Mouse (Mus musculus) bone marrow, adult 2 months (tissue): ENCODE results near the gene Nrde2. TPM values are rescaled to one million over a fixed set of nuclear protein-coding genes. Genes with fewer than 3 reads are reported as not detected.

ENCODE experiments used
- H3K27ac ChIP-seq: fragments of 200-500 bp; 2 replicates; pipeline ENCODE4 v1.5.1; 2012; ENCODE audit warnings: low read depth, mild to moderate bottlenecking, control low read depth, inconsistent platforms, low read length; ENCODE audit not compliant: control insufficient read depth, poor library complexity, insufficient read depth
- H3K4me1 ChIP-seq: fragments of 200-500 bp; 2 replicates; pipeline ENCODE4 v1.6.1; 2011; ENCODE audit warnings: low read length; ENCODE audit not compliant: control insufficient read depth, insufficient read depth
- H3K4me3 ChIP-seq: fragments of 200-500 bp; replicated peaks from 2 replicates; pipeline ENCODE3; 2011; ENCODE audit warnings: mild to moderate bottlenecking, low read depth, low read length, control low read depth; ENCODE audit not compliant: control insufficient read depth
- CTCF ChIP-seq: fragments of 200-500 bp; IDR thresholded peaks from 2 replicates; pipeline ENCODE4 v1.5.1; 2011; ENCODE audit warnings: low read length, control low read depth; ENCODE audit not compliant: control insufficient read depth, insufficient read depth
- POLR2A ChIP-seq: fragments of 200-500 bp; IDR thresholded peaks from 2 replicates; pipeline ENCODE4 v1.6.1; 2011; ENCODE audit warnings: low read depth, mild to moderate bottlenecking, control low read depth, low read length, borderline replicate concordance; ENCODE audit not compliant: control insufficient read depth
- WGBS: fragments of 180-500 bp; shearing (Covaris S2); methylation state at CpG from one replicate; pipeline ENCODE4 v1.1.7; 2018; 5-methylcytosine and 5-hydroxymethylcytosine counted together
- polyA plus RNA-seq: library from polyadenylated mRNA; stranded (reverse); fragments of >200 nt; gene quantifications from 2 replicates; pipeline ENCODE4 v1.2.4, GENCODE M21; 2011; ENCODE audit warnings: low replicate concordance; ENCODE audit not compliant: missing spikeins, insufficient read depth, insufficient read length

Nrde2 gene
- polyA plus RNA-seq, result 10.0 and 19.8 TPM in 2 replicates

GRCm38 (mm10) chr12:100159261-100159975 is at the start of gene Nrde2:
Nrde2 (minus strand) TSS chr12:100159653.
- 0 out of 2 replicates have a peak, but pooled peaks cover 1% of the 10 kb centered on the region for H3K4me1 ChIP-seq
- peak within 1 kb of the TSS; percentile 31; the same call in 1 of the 2 replicates for H3K27ac ChIP-seq
- under 1% methylated on average over 26 of the region's 26 CpGs for WGBS
- peak within 1 kb of the TSS; percentile 77 for H3K4me3 ChIP-seq
- TF ChIP-seq POLR2A, result 0 out of 2 replicates have a peak, but pooled peaks have one; percentile 43
- no peak; the same call in 1 of the 2 replicates for TF ChIP-seq CTCF

- no peak for TF ChIP-seq POLR2A
- TF ChIP-seq CTCF, result no peak
- no peak overlapping the region for H3K27ac ChIP-seq
- 90% methylated on average over 5 of the region's 5 CpGs for WGBS
- no peak overlapping the region for H3K4me3 ChIP-seq
- peaks cover 4% of the 10 kb centered on the region for H3K4me1 ChIP-seq
These were observed 47.5 kb upstream of the Nrde2 start for GRCm38 (mm10) chr12:100206926-100207325.

GRCm38 (mm10) chr12:100206521-100206920 is 47.1 kb upstream of the Nrde2 start:
- H3K4me1 ChIP-seq, result peaks cover 2% of the 10 kb centered on the region

GRCm38 (mm10) chr12:100205156-100205555 is 45.7 kb upstream of the Nrde2 start:
- Histone ChIP-seq H3K27ac (no peak overlapping the region), H3K4me1 (peaks cover 1% of the 10 kb centered on the region), H3K4me3 (no peak overlapping the region)
- TF ChIP-seq POLR2A, result no peak
- TF ChIP-seq CTCF, result no peak
- WGBS, result 78% methylated on average over 8 of the region's 8 CpGs

More at GRCm38 (mm10) chr12:100206521-100206920, 47.1 kb upstream of the Nrde2 start:
- H3K4me3 ChIP-seq, result no peak overlapping the region
- WGBS, result 85% methylated on average over 3 of the region's 3 CpGs
- TF ChIP-seq CTCF, result no peak
- no peak overlapping the region for H3K27ac ChIP-seq

GRCm38 (mm10) chr12:100203759-100204158 is 44.3 kb upstream of the Nrde2 start:
- WGBS, result 63% methylated on average over 3 of the region's 3 CpGs
- no peak for TF ChIP-seq CTCF
- TF ChIP-seq POLR2A, result no peak
- Histone ChIP-seq H3K4me1 (no peaks in the 10 kb centered on the region; the same call in 1 of the 2 replicates), H3K4me3 (no peak overlapping the region), H3K27ac (no peak overlapping the region)

- peak overlapping the region; percentile 10 for H3K4me3 ChIP-seq
- no peaks in the 10 kb centered on the region; the same call in 1 of the 2 replicates for H3K4me1 ChIP-seq
- TF ChIP-seq CTCF, result peak; percentile 100
- TF ChIP-seq POLR2A, result no peak
- H3K27ac ChIP-seq, result no peak overlapping the region
- WGBS, result 2% methylated on average over 13 of the region's 13 CpGs
These were observed 42.4 kb upstream of the Nrde2 start for GRCm38 (mm10) chr12:100201838-100202237.

- TF ChIP-seq POLR2A, result no peak
- no peak for TF ChIP-seq CTCF
- WGBS, result 2% methylated on average over 4 of the region's 4 CpGs
- Histone ChIP-seq H3K27ac (no peak overlapping the region; the same call in 1 of the 2 replicates), H3K4me1 (no peaks in the 10 kb centered on the region; the same call in 1 of the 2 replicates), H3K4me3 (peak overlapping the region; percentile 15)
These were observed 41.9 kb upstream of the Nrde2 start for GRCm38 (mm10) chr12:100201363-100201711.

- H3K27ac ChIP-seq, result peak overlapping the region; percentile 85
- TF ChIP-seq POLR2A (no peak), CTCF (peak; percentile 9; the same call in 1 of the 2 replicates)
- peak overlapping the region; percentile 98 for H3K4me3 ChIP-seq
- under 1% methylated on average over 29 of the region's 29 CpGs for WGBS
- no peaks in the 10 kb centered on the region; the same call in 1 of the 2 replicates for H3K4me1 ChIP-seq
These were observed 41.4 kb upstream of the Nrde2 start for GRCm38 (mm10) chr12:100200645-100201362.
